Mouse (Mus musculus) G1E (cell line): ENCODE data around the gene Sema3b. TPM values are rescaled to one million over a fixed set of nuclear protein-coding genes. Genes with fewer than 3 reads are reported as not detected.

Experiments
- ATAC-seq: 2 replicates; pipeline ENCODE4 v1.8.0; 2016; ENCODE audit warnings: mild to moderate bottlenecking; ENCODE audit not compliant: insufficient number of reproducible peaks, poor library complexity, low FRiP score, severe bottlenecking; ENCODE audit errors: extremely low read depth
- DNase-seq: peaks from one replicate; pipeline ENCODE4 v3.0.0; 2012; ENCODE audit warnings: low spot score
- H3K27me3 ChIP-seq: 2 replicates; pipeline ENCODE4 v1.6.1; 2012; ENCODE audit warnings: mild to moderate bottlenecking, low read length, inconsistent platforms; ENCODE audit not compliant: insufficient read depth
- H3K36me3 ChIP-seq: replicated peaks from 2 replicates; pipeline ENCODE3; 2012; ENCODE audit warnings: mild to moderate bottlenecking, inconsistent platforms
- H3K4me1 ChIP-seq: 2 replicates; pipeline ENCODE4 v1.6.1; 2012; ENCODE audit warnings: low read depth, low read length, inconsistent platforms, mixed read lengths; ENCODE audit not compliant: insufficient read depth
- H3K4me3 ChIP-seq: 2 replicates; pipeline ENCODE4 v1.5.1; 2012; ENCODE audit warnings: low read depth, mild to moderate bottlenecking, inconsistent platforms, low read length, moderate library complexity, mixed read lengths
- H3K9me3 ChIP-seq: replicated peaks from 2 replicates; pipeline ENCODE4 v1.6.1; 2012; ENCODE audit warnings: inconsistent platforms
- CTCF ChIP-seq: IDR thresholded peaks from 2 replicates; pipeline ENCODE4 v1.5.1; 2012; ENCODE audit warnings: low read depth, low read length, inconsistent platforms, mixed read lengths
- GATA1 ChIP-seq: IDR thresholded peaks from 2 replicates; pipeline ENCODE4 v1.6.1; 2012; ENCODE audit warnings: borderline replicate concordance, low read length, inconsistent platforms, mixed read lengths
- GATA2 ChIP-seq: IDR thresholded peaks from 2 replicates; pipeline ENCODE4 v1.6.1; 2012; ENCODE audit warnings: low read depth, low read length, inconsistent platforms, borderline replicate concordance
- POLR2AphosphoS5 ChIP-seq: IDR thresholded peaks from 2 replicates; pipeline ENCODE4 v1.6.1; 2012; ENCODE audit warnings: low read depth, low read length, inconsistent platforms; ENCODE audit not compliant: insufficient replicate concordance
- TAL1 ChIP-seq: conservative IDR thresholded peaks from 2 replicates; pipeline ENCODE4 v1.6.1; 2012; ENCODE audit warnings: low read depth, low read length, inconsistent platforms, mixed read lengths
- polyA plus RNA-seq: library from polyadenylated mRNA; stranded (reverse); fragments of >175 nt; gene quantifications from 2 replicates; pipeline ENCODE4 v1.2.3, GENCODE M21; 2012
- total RNA-seq, 2 experiments: library from RNA; stranded (forward) in 1 of 2; stranded (reverse) in 1 of 2; fragments of 200-1000 nt in 1 of 2; fragments of >200 nt in 1 of 2; fragmentation: Nextera tagmentation in 1 of 2; gene quantifications; 2 replicates each; pipeline ENCODE4 v1.2.3; 2014 to 2017

Gene Sema3b
- total RNA-seq (2014; fragmentation: Nextera tagmentation), result not detected in 2 replicates
- 0.27 TPM in 1 of 2 replicates, not detected in the other for total RNA-seq (2017)
- not detected in 2 replicates for polyA plus RNA-seq

DNA sequence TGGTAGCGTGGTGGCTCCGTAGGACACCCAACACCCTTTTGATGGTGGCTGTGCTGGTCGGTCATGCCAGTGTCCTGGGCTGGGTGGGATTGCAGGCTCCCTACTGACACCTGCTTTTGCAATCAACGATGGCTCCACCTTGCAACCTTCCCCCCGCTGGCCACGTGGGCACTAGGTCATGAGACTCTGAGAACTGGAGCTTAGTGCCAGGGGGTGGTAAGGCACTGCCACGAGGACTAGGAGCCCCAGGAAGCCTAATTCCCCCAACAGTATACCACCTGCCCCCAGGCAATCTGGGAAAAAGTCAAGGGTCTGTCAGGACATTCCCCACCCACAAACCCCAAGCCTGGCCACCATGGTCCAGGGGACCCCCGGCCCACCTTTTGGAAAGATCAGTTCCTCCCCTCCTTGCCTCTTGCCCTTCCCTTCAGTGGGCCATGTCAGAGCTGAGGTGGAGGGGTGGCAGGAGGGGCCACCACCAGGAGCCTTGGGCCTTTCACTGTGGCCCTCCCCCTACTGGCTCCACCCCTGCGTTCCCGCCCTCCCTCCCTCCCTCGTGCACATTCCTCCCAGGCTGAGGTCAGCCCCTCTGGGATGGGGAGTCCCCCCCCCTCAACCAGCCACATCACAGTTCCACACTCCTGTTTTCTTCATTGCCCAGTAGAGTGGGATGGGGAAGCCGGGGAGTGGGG, at the start of gene Sema3b:
TSS of gene Sema3b (minus strand) at position 489 of the 692 bp plus-strand sequence.
- DNase-seq, result no peak
- Histone ChIP-seq H3K36me3 (peaks cover 4% of the 10 kb centered on the region), H3K27me3 (peaks cover 48% of the 10 kb centered on the region), H3K4me1 (peaks cover 66% of the 10 kb centered on the region), H3K4me3 (no peak within 1 kb of the TSS), H3K9me3 (no peaks in the 10 kb centered on the region)
- no peak for ATAC-seq
- TF ChIP-seq CTCF (no peak), GATA1 (no peak), POLR2AphosphoS5 (no peak), TAL1 (no peak), GATA2 (no peak)

DNA sequence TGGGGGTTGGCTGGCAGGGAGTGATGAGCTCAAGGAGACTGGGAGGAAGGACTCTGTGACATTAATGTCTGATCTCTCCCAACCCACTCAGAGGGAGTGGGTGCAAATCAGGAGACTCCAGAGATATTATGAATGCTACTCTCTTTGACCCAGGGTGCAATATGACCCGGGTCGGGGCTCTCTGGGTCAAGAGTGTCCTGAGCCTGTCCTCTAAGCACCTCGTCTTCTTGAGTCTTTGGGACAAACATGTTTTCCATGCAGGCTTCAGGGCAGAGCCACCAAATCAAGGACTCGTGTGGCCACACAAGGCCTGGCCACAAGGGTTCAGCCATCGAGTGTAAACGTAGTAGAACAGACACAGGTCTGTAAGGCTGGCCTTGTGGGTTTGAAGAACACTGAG, 49.1 kb upstream of the Sema3b start:
- ATAC-seq, result no peak
- H3K27me3 ChIP-seq, result peaks cover 77% of the 10 kb centered on the region
- no peak for DNase-seq
- H3K4me1 ChIP-seq, result peaks cover 4% of the 10 kb centered on the region
- no peaks in the 10 kb centered on the region for H3K9me3 ChIP-seq
- no peak overlapping the region for H3K4me3 ChIP-seq
- no peaks in the 10 kb centered on the region for H3K36me3 ChIP-seq
- no peak for TF ChIP-seq GATA2
- TF ChIP-seq CTCF, result no peak
- no peak for TF ChIP-seq GATA1

DNA sequence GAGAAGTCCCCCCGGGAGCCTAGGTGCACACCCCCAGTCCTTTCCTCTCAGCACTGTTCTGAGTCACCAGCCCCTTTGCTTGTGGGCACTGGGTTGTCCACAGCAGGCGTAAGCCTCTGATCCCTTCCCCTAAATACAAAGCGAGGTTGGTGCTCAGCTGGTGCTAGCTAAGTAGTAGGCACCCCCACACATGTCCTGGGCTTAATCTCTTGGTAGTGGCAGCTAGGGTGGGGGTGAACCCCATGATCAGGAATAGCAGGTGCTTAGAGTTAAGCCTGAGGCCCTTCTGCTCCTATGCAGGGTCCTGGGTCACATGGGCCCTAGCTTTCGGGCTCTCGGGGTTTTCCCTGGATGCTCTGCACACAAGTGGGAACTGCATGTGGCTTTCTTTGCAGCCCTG, 48.1 kb upstream of the Sema3b start:
- H3K9me3 ChIP-seq, result no peaks in the 10 kb centered on the region
- H3K4me3 ChIP-seq, result no peak overlapping the region
- H3K36me3 ChIP-seq, result no peaks in the 10 kb centered on the region
- H3K27me3 ChIP-seq, result peaks cover 72% of the 10 kb centered on the region
- H3K4me1 ChIP-seq, result peaks cover 4% of the 10 kb centered on the region
- DNase-seq, result no peak
- no peak for ATAC-seq
- TF ChIP-seq TAL1, result no peak
- TF ChIP-seq GATA2, result no peak
- no peak for TF ChIP-seq CTCF
- no peak for TF ChIP-seq GATA1
- no peak for TF ChIP-seq POLR2AphosphoS5

DNA sequence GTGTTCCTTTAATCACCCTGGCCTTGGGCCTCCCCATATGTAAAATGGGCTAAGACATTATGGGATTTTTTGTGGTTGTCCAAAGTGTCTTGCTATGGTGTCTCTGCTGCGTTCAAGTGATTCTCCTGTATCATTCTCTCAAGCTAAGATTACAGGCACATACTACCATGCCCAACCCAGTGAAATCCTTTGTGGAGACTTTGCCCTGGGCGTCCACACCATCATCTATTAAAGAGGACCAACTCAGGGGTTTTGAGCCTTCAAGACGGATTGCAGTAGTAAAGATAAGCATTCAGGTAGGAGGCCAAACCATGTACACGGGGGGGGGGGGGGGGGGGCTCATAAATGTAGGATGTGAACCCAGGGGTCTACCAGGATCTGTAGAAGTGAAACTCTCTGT, 45.6 kb upstream of the Sema3b start:
- H3K4me3 ChIP-seq, result no peak overlapping the region
- no peak for ATAC-seq
- peaks cover 78% of the 10 kb centered on the region for H3K27me3 ChIP-seq
- no peak for DNase-seq
- no peak for TF ChIP-seq TAL1
- TF ChIP-seq CTCF, result no peak
- TF ChIP-seq POLR2AphosphoS5, result no peak
- TF ChIP-seq GATA2, result no peak
- TF ChIP-seq GATA1, result no peak
- peaks cover 4% of the 10 kb centered on the region for H3K4me1 ChIP-seq
- no peaks in the 10 kb centered on the region for H3K36me3 ChIP-seq
- H3K9me3 ChIP-seq, result no peaks in the 10 kb centered on the region

DNA sequence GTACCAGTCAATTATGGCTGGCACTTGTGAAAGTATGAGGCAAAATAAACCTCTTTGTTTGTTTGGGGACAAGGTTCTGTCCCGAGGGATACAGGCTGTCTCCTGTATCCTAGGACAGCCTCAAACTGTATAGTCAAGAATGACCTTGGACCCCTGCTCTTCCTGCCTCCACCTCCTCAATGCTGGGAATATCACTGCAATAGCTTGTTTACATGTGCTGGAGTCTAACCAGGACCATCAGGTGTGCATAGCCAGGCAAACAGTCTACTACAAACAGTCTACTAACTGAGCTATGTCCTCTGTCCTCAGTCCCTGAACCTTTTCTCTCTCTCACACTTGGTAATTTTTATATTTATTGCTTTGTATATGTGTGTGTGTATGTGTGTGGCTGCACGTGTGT, 44.4 kb upstream of the Sema3b start:
- H3K27me3 ChIP-seq, result peaks cover 71% of the 10 kb centered on the region

DNA sequence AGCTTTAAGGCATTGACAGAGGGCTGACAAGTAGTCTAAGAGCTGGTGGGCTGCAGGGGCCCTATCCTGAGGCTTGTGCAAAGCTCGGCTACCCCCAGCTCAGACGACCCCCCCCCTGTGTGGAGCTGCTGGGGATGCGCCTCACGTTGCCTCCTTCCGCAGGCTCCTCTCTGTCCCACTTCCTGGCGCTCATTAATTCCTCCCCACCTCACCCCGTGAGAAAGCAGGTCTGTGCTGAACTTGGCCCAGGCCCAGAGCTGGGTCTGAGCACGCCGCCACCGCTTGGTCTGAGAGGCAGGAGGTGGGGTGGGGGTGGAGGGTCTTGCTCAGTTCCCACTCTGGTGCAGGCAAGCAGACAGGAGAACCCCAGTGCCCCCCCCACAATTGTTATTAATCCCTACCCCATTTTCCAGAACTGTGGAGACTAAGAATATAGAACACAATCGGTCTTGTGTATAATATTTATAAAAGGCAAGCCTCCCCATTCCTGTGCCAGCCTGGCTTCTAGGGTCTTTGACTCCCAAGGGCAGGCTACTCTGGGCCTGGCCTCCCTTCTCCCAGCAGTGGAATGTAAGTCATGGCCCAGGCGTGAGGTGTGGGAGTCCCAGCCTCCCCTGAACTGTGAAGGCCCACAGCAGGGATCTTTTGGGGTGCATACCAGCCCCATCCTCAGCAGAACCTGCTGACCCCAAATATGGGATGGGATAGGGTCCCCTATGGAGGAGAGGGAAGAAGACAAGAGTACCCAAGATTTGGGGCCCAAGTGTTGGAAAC, 41.9 kb upstream of the Sema3b start:
- TF ChIP-seq GATA1, result no peak
- no peak overlapping the region for H3K4me3 ChIP-seq
- H3K9me3 ChIP-seq, result no peaks in the 10 kb centered on the region
- no peaks in the 10 kb centered on the region for H3K36me3 ChIP-seq
- DNase-seq (no peak), ATAC-seq (no peak)
- peaks cover 4% of the 10 kb centered on the region for H3K4me1 ChIP-seq
- H3K27me3 ChIP-seq, result peaks cover 48% of the 10 kb centered on the region

More for the DNA sequence above, 44.4 kb upstream of the Sema3b start:
- TF ChIP-seq POLR2AphosphoS5 (no peak), CTCF (no peak), TAL1 (no peak), GATA2 (no peak), GATA1 (no peak)
- Histone ChIP-seq H3K36me3 (no peaks in the 10 kb centered on the region), H3K9me3 (no peaks in the 10 kb centered on the region), H3K4me1 (peaks cover 4% of the 10 kb centered on the region), H3K4me3 (no peak overlapping the region)
- DNase-seq, result no peak
- no peak for ATAC-seq
